ENCODE assay signal across 8 mouse cellular contexts in the genomic region with DNA sequence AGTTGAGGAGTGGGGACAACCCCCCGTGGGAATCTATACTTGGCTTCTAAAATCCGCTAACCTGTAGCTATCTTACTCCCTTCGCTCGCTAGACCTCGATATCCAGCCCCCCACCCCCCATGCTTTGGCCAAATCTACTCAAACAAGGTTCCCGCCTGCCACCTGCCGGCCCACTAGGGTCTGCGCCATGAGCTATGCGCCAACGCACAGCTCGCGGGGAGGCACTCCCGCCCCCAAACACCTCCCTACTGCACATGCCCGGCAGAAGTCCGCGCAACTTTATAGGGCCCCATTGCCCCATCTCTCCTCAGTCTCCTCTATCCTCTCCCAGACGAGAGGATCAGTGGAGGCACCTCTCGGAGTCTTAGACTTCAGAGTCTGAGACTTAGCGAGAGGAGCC. TPM values are rescaled to one million over a fixed set of nuclear protein-coding genes. Genes with fewer than 3 reads are reported as not detected.
DNase-seq lines count a peak whose midpoint lies in the region; ATAC-seq lines count a peak whose summit lies in the region.

A gene (plus strand): TSS at position 310 of the 400 bp plus-strand sequence.

- 54% methylated on average over 19 of the region's 19 CpGs for WGBS in forebrain, embryonic 16.5 days
- WGBS in hindbrain, embryonic 10.5 days: 54% methylated on average over 19 of the region's 19 CpGs
- 55% methylated on average over 19 of the region's 19 CpGs for WGBS in stomach, embryonic 14.5 days

- peaks cover 38% of the 10 kb centered on the region for H3K27me3 ChIP-seq in forebrain, embryonic 16.5 days (replicated peaks; ENCODE audit: control insufficient read depth, insufficient read depth, low read length)
- peaks cover 50% of the 10 kb centered on the region for H3K27me3 ChIP-seq in hindbrain, embryonic 10.5 days (ENCODE audit: insufficient read depth, poor library complexity, severe bottlenecking)
- peaks cover 27% of the 10 kb centered on the region for H3K27me3 ChIP-seq in stomach, embryonic 14.5 days (ENCODE audit: control insufficient read depth, insufficient read depth, low read length)

- DNase-seq in Muller cell, postnatal 12 days (ENCODE audit: inconsistent ontology term): peak; percentile 40
- peak; percentile 25 to 56 for DNase-seq in adrenal gland, postnatal 36 days
- DNase-seq in hindbrain, embryonic 10.5 days (ENCODE audit: low spot score): peak; percentile 67
- DNase-seq in left cerebral cortex, postnatal 14 days (ENCODE audit: low spot score in 2 of 2): peak; percentile 31 to 47
- no peak for DNase-seq in ovary, postnatal 14 days (ENCODE audit: low spot score)

- H3K9ac ChIP-seq in forebrain, embryonic 16.5 days (replicated peaks; ENCODE audit: low read depth, low read length): no peak within 1 kb of the TSS
- no peak within 1 kb of the TSS for H3K9ac ChIP-seq in stomach, embryonic 14.5 days (replicated peaks; ENCODE audit: low read depth, low read length)

- H3K4me1 ChIP-seq in forebrain, embryonic 16.5 days (replicated peaks; ENCODE audit: control insufficient read depth, insufficient read depth, low read length): peaks cover 14% of the 10 kb centered on the region; the same call in 1 of the 2 replicates
- H3K4me1 ChIP-seq in hindbrain, embryonic 10.5 days (replicated peaks): peaks cover 35% of the 10 kb centered on the region; the same call in 1 of the 2 replicates
- H3K4me1 ChIP-seq in stomach, embryonic 14.5 days (ENCODE audit: control insufficient read depth, insufficient read depth, low read length): no peaks in the 10 kb centered on the region

- peaks cover 23% of the 10 kb centered on the region for H3K9me3 ChIP-seq in forebrain, embryonic 16.5 days (ENCODE audit: control insufficient read depth, low read length)
- peaks cover 36% of the 10 kb centered on the region for H3K9me3 ChIP-seq in hindbrain, embryonic 10.5 days
- H3K9me3 ChIP-seq in stomach, embryonic 14.5 days (ENCODE audit: control insufficient read depth, low read depth, low read length): peaks cover 36% of the 10 kb centered on the region

- intact Hi-C loops in left cerebral cortex, postnatal 14 days (cut with DNase I): loop anchor here (5.0 kb wide), 2 partner anchors 207 to 697 kb away; a partner anchor contains a TSS

- ATAC-seq in forebrain, embryonic 16.5 days: peak; percentile 39; the same call in 1 of the 2 replicates
- ATAC-seq in megakaryocyte, adult 5-6 weeks (ENCODE audit: poor library complexity, severe bottlenecking): 0 out of 2 replicates have a peak, but pooled peaks have one; percentile 34
- ATAC-seq in stomach, embryonic 14.5 days (ENCODE audit: insufficient number of reproducible peaks, insufficient read depth, low FRiP score, low read depth): peak; percentile 21; the same call in 1 of the 2 replicates

- peak within 1 kb of the TSS; percentile 26 for H3K4me3 ChIP-seq in forebrain, embryonic 16.5 days (replicated peaks; ENCODE audit: low read length)
- peak within 1 kb of the TSS; percentile 48 for H3K4me3 ChIP-seq in hindbrain, embryonic 10.5 days
- peak within 1 kb of the TSS; percentile 27 for H3K4me3 ChIP-seq in stomach, embryonic 14.5 days (ENCODE audit: low read depth, low read length)

- no peak within 1 kb of the TSS for H3K27ac ChIP-seq in forebrain, embryonic 16.5 days (ENCODE audit: low read length)
- H3K27ac ChIP-seq in hindbrain, embryonic 10.5 days: no peak within 1 kb of the TSS
- no peak within 1 kb of the TSS for H3K27ac ChIP-seq in stomach, embryonic 14.5 days (ENCODE audit: low read length)

- H3K36me3 ChIP-seq in forebrain, embryonic 16.5 days (ENCODE audit: control insufficient read depth, insufficient read depth): peaks cover 34% of the 10 kb centered on the region
- peaks cover 100% of the 10 kb centered on the region for H3K36me3 ChIP-seq in hindbrain, embryonic 10.5 days
- H3K36me3 ChIP-seq in stomach, embryonic 14.5 days (ENCODE audit: control insufficient read depth, insufficient read depth, low read length): peaks cover 52% of the 10 kb centered on the region

- H3K4me2 ChIP-seq in forebrain, embryonic 16.5 days (ENCODE audit: low read length): peak within 1 kb of the TSS; percentile 42
- H3K4me2 ChIP-seq in stomach, embryonic 14.5 days (replicated peaks; ENCODE audit: low read depth, low read length): peak within 1 kb of the TSS; percentile 44

RNA-seq across cellular contexts. Expression of the gene that starts here (rescaled TPM):
- 1,000 to 10,000 TPM; 2,444 to 2,615 TPM for total RNA-seq in adrenal gland, postnatal 36 days (2021)
- 1,187 and 1,213 TPM in 2 replicates for polyA plus RNA-seq in forebrain, embryonic 16.5 days (2015; fragmentation: Nextera tagmentation; extraction: Ambion mirVana)
- 1,166 and 1,270 TPM in 2 replicates for polyA plus RNA-seq in hindbrain, embryonic 10.5 days (2016; fragmentation: Nextera tagmentation; extraction: Ambion mirVana)
- total RNA-seq in left cerebral cortex, postnatal 14 days (2021): 1,000 to 10,000 TPM; 1,818 to 2,021 TPM
- total RNA-seq in megakaryocyte, adult 5-6 weeks (2015): 518 and 554 TPM in 2 replicates
- total RNA-seq in megakaryocyte, adult 5-6 weeks (2017): 238 and 262 TPM in 2 replicates
- 1,470 and 1,806 TPM in 2 replicates for polyA plus RNA-seq in stomach, embryonic 14.5 days (2014; fragmentation: Nextera tagmentation; extraction: Ambion mirVana)
